Mouse (Mus musculus): ENCODE results near the gene Fat3. TPM values are rescaled to one million over a fixed set of nuclear protein-coding genes. Genes with fewer than 3 reads are reported as not detected.

Gene Fat3
- polyA plus RNA-seq, 1 experiment, result 10.5 TPM

- 60% methylated on average over 5 of the region's 5 CpGs for WGBS
- Histone ChIP-seq H3K27ac (ENCODE audit: insufficient read depth, low read length) (no peak overlapping the region), H3K27me3 (ENCODE audit: control insufficient read depth, insufficient read depth, low read length) (no peaks in the 10 kb centered on the region; the same call in 1 of the 2 replicates)
Observed at GRCm38 (mm10) chr9:15861402-15861801, 639.7 kb downstream of the Fat3 start.

More at GRCm38 (mm10) chr9:15861402-15861801, 639.7 kb downstream of the Fat3 start:
- Histone ChIP-seq H3K4me1 (ENCODE audit: control insufficient read depth, insufficient read depth, low read length) (no peaks in the 10 kb centered on the region), H3K4me3 (replicated peaks; ENCODE audit: insufficient read depth, low read depth, low read length) (no peak overlapping the region)
- TF ChIP-seq CTCF (IDR thresholded peaks at IDR 0.05; ENCODE audit: borderline replicate concordance, insufficient read depth, low read depth, low read length) (no peak), POLR2A (IDR thresholded peaks at IDR 0.05; ENCODE audit: borderline replicate concordance, insufficient read depth, low read length) (no peak)
- DNase-seq, result no peak

All from cerebellum, adult 2 months (tissue).